Mouse (Mus musculus): ENCODE results near the gene Ctag2. TPM values are rescaled to one million over a fixed set of nuclear protein-coding genes. Genes with fewer than 3 reads are reported as not detected.

Ctag2 gene
- polyA plus RNA-seq (2012; rRNA removed): not detected in 2 replicates

DNA sequence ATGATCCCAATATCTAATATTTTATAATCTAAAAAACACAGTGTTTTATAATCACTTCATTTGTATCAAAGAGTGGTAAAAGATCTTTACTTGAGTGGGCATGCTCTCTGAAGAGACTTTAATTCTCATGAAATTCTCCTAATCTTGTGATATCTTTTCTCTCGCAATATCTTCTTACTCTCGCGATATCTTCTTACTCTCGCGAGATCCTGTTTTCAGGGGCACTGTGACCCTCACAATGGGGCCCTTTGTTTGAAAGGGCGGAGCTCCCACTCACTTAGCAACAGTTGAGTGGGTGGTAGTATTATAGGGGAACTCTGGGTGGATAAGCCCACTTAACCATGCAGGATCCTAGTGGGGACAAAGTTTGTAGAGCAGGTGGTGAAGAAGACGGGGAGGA is at the start of gene Ctag2:
Gene Ctag2, plus strand, starts transcription at position 301 of the 400 bp plus-strand sequence.

